Mouse (Mus musculus) liver, embryonic 15.5 days (tissue): ENCODE measurements around the gene Rabep2. TPM values are rescaled to one million over a fixed set of nuclear protein-coding genes. Genes with fewer than 3 reads are reported as not detected.
"Not testable (repeated sequence)": the region's sequence is repeated elsewhere in the genome, so short reads cannot be mapped to it uniquely, and the experiment has no call there.

ENCODE experiments used
- ATAC-seq: fragments of 200-750 bp; cut with Nextera tagmentation; 2 replicates; pipeline ENCODE4 v1.8.0; 2017; ENCODE audit warnings: moderate number of reproducible peaks, mild to moderate bottlenecking, moderate library complexity; ENCODE audit not compliant: insufficient read depth
- H3K27ac ChIP-seq: fragments of 300-500 bp; sonication (generic); replicated peaks from 2 replicates; pipeline ENCODE4 v1.5.1; 2015; ENCODE audit warnings: mild to moderate bottlenecking, inconsistent platforms
- H3K27me3 ChIP-seq: fragments of 300-500 bp; sonication (generic); 2 replicates; pipeline ENCODE4 v1.6.1; 2015; ENCODE audit warnings: mild to moderate bottlenecking, inconsistent platforms
- H3K36me3 ChIP-seq: fragments of 300-500 bp; sonication (generic); replicated peaks from 2 replicates; pipeline ENCODE4 v1.6.1; 2015; ENCODE audit warnings: moderate library complexity, mild to moderate bottlenecking, inconsistent platforms
- H3K4me1 ChIP-seq: fragments of 300-500 bp; sonication (generic); replicated peaks from 2 replicates; pipeline ENCODE4 v1.6.1; 2015; ENCODE audit warnings: inconsistent platforms
- H3K4me2 ChIP-seq: fragments of 300-500 bp; sonication (generic); 2 replicates; pipeline ENCODE4 v1.6.1; 2015; ENCODE audit warnings: moderate library complexity, mild to moderate bottlenecking, inconsistent platforms
- H3K4me3 ChIP-seq: fragments of 300-500 bp; sonication (generic); replicated peaks from 2 replicates; pipeline ENCODE4 v1.5.1; 2015; ENCODE audit warnings: mild to moderate bottlenecking, inconsistent platforms
- H3K9ac ChIP-seq: fragments of 300-500 bp; sonication (generic); 2 replicates; pipeline ENCODE4 v1.6.1; 2015; ENCODE audit warnings: moderate library complexity, mild to moderate bottlenecking, inconsistent platforms
- H3K9me3 ChIP-seq: fragments of 300-500 bp; sonication (generic); replicated peaks from 2 replicates; pipeline ENCODE4 v1.6.1; 2016; ENCODE audit warnings: inconsistent platforms
- WGBS: fragments of 180-500 bp; shearing (Covaris S2); methylation state at CpG from one replicate; pipeline ENCODE4 v1.1.7; 2015; ENCODE audit warnings: mixed read lengths; ENCODE audit not compliant: insufficient replicate concordance; 5-methylcytosine and 5-hydroxymethylcytosine counted together
- polyA plus RNA-seq: library from polyadenylated mRNA; unstranded; fragments of >200 nt; fragmentation: Nextera tagmentation; extraction: Ambion mirVana; gene quantifications from 2 replicates; pipeline ENCODE4 v1.2.1, GENCODE M21; 2015

Gene Rabep2
- 6.3 TPM in 2 replicates for polyA plus RNA-seq

- Histone ChIP-seq H3K27ac (peak within 1 kb of the TSS; percentile 77), H3K4me1 (peaks cover 27% of the 10 kb centered on the region), H3K4me2 (peak within 1 kb of the TSS; percentile 99), H3K9me3 (no peaks in the 10 kb centered on the region), H3K4me3 (peak within 1 kb of the TSS; percentile 71), H3K27me3 (peaks cover 4% of the 10 kb centered on the region; the same call in 1 of the 2 replicates), H3K9ac (peak within 1 kb of the TSS; percentile 65), H3K36me3 (no peaks in the 10 kb centered on the region)
- peak; percentile 85 for ATAC-seq
- under 1% methylated on average over 82 of the region's 82 CpGs for WGBS
Observed at GRCm38 (mm10) chr7:126428631-126429502, at the start of gene Rabep2. Gene Rabep2, plus strand, starts transcription at chr7:126428759.

DNA sequence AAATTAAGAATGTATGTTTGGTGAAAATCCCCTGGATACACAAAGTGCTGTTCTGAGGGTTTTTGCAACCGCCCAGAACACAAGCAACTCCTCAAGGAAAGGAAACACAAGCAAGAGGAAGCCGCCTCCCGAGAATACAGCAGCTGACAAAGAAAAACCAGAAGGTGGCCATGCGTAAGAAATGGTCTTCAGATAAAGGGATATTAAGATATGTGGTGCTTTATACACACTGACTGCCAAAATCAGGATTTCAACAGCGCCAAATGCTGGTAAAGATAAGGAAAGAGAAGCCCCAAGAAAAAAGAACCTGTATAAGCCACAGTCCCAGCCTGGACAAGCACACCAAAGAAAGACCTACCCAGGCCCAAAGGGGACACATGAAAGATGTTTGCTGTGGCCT lies 45.0 kb upstream of the Rabep2 start:
- Histone ChIP-seq H3K27me3 (no peaks in the 10 kb centered on the region), H3K9me3 (no peaks in the 10 kb centered on the region), H3K4me1 (peaks cover 5% of the 10 kb centered on the region), H3K36me3 (peaks cover 40% of the 10 kb centered on the region), H3K4me3 (no peak overlapping the region), H3K4me2 (no peak overlapping the region), H3K27ac (no peak overlapping the region), H3K9ac (no peak overlapping the region)
- no peak for ATAC-seq
- 55% methylated on average over 5 of the region's 5 CpGs for WGBS

GRCm38 (mm10) chr7:126388185-126388584 lies 40.4 kb upstream of the Rabep2 start:
- no peaks in the 10 kb centered on the region for H3K9me3 ChIP-seq
- ATAC-seq, result no peak
- no peak overlapping the region for H3K4me3 ChIP-seq

DNA sequence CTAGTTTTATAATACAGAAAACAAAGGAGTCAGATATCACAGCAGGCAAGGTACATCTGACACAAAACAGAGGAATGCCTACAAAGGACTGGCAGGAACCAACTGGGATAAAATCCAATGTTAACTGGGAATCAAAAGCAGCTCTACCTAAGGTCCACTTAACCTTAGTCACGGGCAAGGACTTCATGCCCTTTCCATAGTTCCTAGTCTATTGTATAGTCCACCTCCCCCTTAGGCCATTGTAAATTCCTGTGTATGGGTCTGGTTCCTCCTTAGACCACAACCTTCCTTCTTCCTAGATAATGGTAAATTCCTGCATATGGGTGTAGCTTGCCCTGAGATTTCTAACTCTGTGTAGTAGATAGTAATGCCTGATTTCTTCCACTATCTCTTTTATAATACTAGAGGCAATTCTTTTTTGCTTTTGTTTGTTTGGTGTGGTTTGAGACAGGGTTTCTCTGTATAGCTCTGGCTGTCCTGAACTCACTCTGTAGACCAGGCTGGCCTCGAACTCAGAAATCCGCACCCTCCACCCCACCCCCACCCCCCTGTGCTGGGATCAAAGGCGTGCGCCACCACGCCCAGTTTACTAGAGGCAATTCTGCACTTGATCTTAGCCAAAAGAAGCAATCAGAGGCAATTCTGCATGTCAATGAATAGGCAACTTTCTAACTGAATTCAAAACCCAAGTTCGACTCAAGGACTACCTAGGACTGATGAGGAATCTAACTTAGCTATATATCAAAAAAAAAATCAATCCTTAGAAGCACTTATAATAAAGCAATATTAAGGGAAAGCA lies 36.3 kb upstream of the Rabep2 start:
- Histone ChIP-seq H3K4me1 (peaks cover 25% of the 10 kb centered on the region), H3K36me3 (peaks cover 47% of the 10 kb centered on the region)
- not testable (repeated sequence) for H3K4me2 ChIP-seq, H3K9me3 ChIP-seq, ATAC-seq, H3K27ac ChIP-seq, H3K9ac ChIP-seq, H3K27me3 ChIP-seq, H3K4me3 ChIP-seq
- WGBS, result 72% methylated on average over 7 of the region's 7 CpGs

More at GRCm38 (mm10) chr7:126388185-126388584, 40.4 kb upstream of the Rabep2 start:
- Histone ChIP-seq H3K27me3 (no peaks in the 10 kb centered on the region), H3K27ac (no peak overlapping the region), H3K4me2 (no peak overlapping the region), H3K36me3 (peaks cover 70% of the 10 kb centered on the region), H3K4me1 (peaks cover 4% of the 10 kb centered on the region; the same call in 1 of the 2 replicates), H3K9ac (no peak overlapping the region)
- 93% methylated on average over 1 of the region's 1 CpGs for WGBS

DNA sequence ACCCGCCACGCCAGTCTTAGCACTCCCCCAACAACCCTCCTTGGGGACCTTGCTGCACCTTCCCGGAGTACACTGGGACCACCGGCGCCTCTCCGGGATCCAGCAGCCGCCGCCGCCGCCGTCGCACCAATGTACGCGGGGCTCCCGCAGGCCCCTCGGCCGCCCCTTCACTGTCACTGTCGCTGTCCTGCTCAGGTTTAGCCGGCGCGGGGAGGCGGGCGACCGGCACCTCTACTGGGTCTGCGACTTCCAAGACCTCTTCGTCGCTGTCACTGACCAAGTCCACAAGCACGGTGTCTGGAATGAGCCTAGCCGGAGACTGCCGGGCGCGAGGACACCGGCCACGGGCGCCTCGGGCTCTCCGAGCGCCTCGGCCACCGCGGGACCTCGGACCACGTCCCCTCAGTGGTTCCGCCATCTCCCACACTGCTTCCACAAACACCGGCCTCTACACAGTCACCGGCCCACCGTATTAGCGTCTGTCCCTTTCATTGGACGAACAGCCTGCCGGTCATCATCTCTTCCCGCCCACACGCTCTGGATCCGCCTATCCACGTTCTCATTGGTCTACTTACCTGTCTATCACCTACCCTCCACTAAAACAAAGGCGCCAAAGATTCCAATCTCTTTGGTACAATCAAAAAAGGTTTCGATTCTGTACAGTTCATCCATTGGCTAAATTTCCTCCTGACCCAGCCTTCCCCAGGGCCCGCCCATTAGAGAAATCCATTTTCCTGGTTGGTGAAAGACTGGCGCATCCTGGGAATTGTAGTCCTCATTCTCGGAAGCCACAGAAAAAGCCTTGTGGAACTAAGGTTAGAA lies 32.0 kb upstream of the Rabep2 start, which contains the start of gene Nfatc2ip:
Nfatc2ip (minus strand) TSS at position 440 of the 822 bp plus-strand sequence.
- Histone ChIP-seq H3K27ac (peak within 1 kb of the TSS; percentile 82), H3K4me3 (peak within 1 kb of the TSS; percentile 89)

DNA sequence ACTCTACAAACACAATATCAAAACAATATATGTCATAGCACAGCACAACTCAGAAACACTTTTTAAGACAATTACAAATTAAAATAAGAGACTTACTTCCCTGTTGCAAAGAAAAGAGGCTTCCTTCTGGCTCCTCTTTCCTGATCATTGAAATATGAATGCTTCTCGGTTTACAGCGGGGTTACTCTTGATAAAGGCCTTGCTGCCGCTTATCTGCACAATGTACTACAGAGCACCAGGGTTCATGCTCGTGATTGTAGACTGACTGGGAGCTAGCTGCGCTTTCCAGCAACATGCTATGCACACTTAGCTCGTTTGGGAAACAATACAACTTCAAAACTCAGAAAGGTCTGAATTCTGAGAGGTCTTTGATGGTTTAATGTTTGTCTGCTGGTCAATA lies 31.3 kb upstream of the Rabep2 start:
- H3K36me3 ChIP-seq, result 0 out of 2 replicates have a peak, but pooled peaks cover 4% of the 10 kb centered on the region
- 10% methylated on average over 6 of the region's 6 CpGs for WGBS
- H3K4me2 ChIP-seq, result peak overlapping the region; percentile 80
- ATAC-seq, result peak; percentile 40
- no peaks in the 10 kb centered on the region for H3K9me3 ChIP-seq
- H3K27ac ChIP-seq, result peak overlapping the region; percentile 53
- H3K9ac ChIP-seq, result 0 out of 2 replicates have a peak overlapping the region, but pooled peaks have one; percentile 12
- peaks cover 32% of the 10 kb centered on the region for H3K4me1 ChIP-seq
- H3K4me3 ChIP-seq, result peak overlapping the region; percentile 89
- no peaks in the 10 kb centered on the region for H3K27me3 ChIP-seq

More for the DNA sequence above, 32.0 kb upstream of the Rabep2 start, which contains the start of gene Nfatc2ip:
- Histone ChIP-seq H3K4me1 (peaks cover 32% of the 10 kb centered on the region), H3K4me2 (peak within 1 kb of the TSS; percentile 80), H3K9ac (peak within 1 kb of the TSS; percentile 94), H3K36me3 (peaks cover 6% of the 10 kb centered on the region), H3K27me3 (no peaks in the 10 kb centered on the region), H3K9me3 (no peaks in the 10 kb centered on the region)
- under 1% methylated on average over 59 of the region's 59 CpGs for WGBS
- ATAC-seq, result peak; percentile 98

DNA sequence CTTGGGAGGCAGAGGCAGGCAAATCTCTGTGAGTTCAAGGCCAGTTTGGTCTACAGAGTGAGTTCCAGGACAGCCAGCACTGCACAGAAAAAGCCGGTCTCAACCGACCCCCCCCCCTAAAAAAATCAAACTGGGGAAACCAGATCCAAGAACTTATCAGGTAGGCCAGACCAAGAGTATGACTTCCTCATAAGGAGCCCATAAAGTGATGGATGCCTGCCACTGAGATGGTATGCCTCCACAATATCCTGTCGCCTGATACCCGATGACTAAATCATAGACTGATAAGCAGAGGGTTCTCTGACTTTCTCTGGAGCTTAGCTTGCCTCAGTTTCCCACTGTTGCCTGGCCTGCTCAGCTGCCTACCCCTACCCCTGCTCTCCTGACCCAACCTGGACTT lies 30.7 kb upstream of the Rabep2 start:
- no peak for ATAC-seq
- WGBS, result 32% methylated on average over 4 of the region's 4 CpGs
- H3K36me3 ChIP-seq, result 0 out of 2 replicates have a peak, but pooled peaks cover 4% of the 10 kb centered on the region
- peaks cover 32% of the 10 kb centered on the region for H3K4me1 ChIP-seq
- 0 out of 2 replicates have a peak overlapping the region, but pooled peaks have one; percentile 12 for H3K9ac ChIP-seq
- H3K27ac ChIP-seq, result peak overlapping the region; percentile 53; the same call in 1 of the 2 replicates
- no peaks in the 10 kb centered on the region for H3K27me3 ChIP-seq
- H3K4me3 ChIP-seq, result no peak overlapping the region
- H3K9me3 ChIP-seq, result no peaks in the 10 kb centered on the region
- H3K4me2 ChIP-seq, result peak overlapping the region; percentile 80

GRCm38 (mm10) chr7:126399548-126399947 lies 29.0 kb upstream of the Rabep2 start:
- Histone ChIP-seq H3K4me2 (no peak overlapping the region), H3K27me3 (no peaks in the 10 kb centered on the region), H3K36me3 (no peaks in the 10 kb centered on the region), H3K27ac (no peak overlapping the region), H3K9ac (no peak overlapping the region), H3K9me3 (no peaks in the 10 kb centered on the region), H3K4me3 (no peak overlapping the region), H3K4me1 (peaks cover 31% of the 10 kb centered on the region)
- no peak for ATAC-seq
- 7% methylated on average over 5 of the region's 5 CpGs for WGBS

DNA sequence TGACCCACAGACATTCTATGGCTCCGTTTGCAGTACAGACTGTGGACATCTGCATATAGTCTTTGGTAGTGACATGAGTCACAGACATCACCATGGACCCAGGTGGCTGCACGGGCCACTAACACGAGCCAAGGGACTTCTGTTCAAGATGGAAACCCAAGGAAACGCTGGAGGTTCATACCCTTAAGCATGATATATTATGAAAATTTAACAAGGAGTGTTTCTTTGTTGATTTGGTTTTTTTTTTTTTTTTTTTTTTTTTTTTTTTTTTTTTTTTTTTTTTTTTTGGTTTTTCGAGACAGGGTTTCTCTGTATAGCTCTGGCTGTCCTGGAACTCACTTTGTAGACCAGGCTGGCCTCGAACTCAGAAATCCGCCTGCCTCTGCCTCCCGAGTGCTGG lies 26.0 kb upstream of the Rabep2 start:
- not testable (repeated sequence) for H3K4me3 ChIP-seq, H3K9me3 ChIP-seq, H3K4me2 ChIP-seq, H3K9ac ChIP-seq, ATAC-seq, H3K27me3 ChIP-seq, H3K4me1 ChIP-seq, H3K27ac ChIP-seq, H3K36me3 ChIP-seq
- 62% methylated on average over 8 of the region's 8 CpGs for WGBS

GRCm38 (mm10) chr7:126408686-126409085 lies 19.9 kb upstream of the Rabep2 start:
- H3K4me3 ChIP-seq, result no peak overlapping the region
- H3K9ac ChIP-seq, result no peak overlapping the region
- H3K9me3 ChIP-seq, result no peaks in the 10 kb centered on the region
- no peak overlapping the region for H3K27ac ChIP-seq
- no peaks in the 10 kb centered on the region for H3K36me3 ChIP-seq
- ATAC-seq, result no peak
- H3K4me2 ChIP-seq, result no peak overlapping the region
- H3K4me1 ChIP-seq, result no peaks in the 10 kb centered on the region
- 76% methylated on average over 2 of the region's 2 CpGs for whole genome bisulfite sequencing
- peaks cover 15% of the 10 kb centered on the region; the same call in 1 of the 2 replicates for H3K27me3 ChIP-seq
